Mouse (Mus musculus): ENCODE measurements around the gene 4930590J08Rik. TPM values are rescaled to one million over a fixed set of nuclear protein-coding genes. Genes with fewer than 3 reads are reported as not detected.

The 4930590J08Rik gene
- polyA plus RNA-seq (2012; rRNA removed; ENCODE audit: low replicate concordance) = 0.02 TPM in 1 of 2 replicates, not detected in the other

GRCm38 (mm10) chr6:91902509-91902908 is at the start of gene 4930590J08Rik:
TSS of gene 4930590J08Rik (plus strand) at chr6:91902809.

GRCm38 (mm10) chr6:91877885-91878651 is 24.5 kb upstream of the 4930590J08Rik start, which contains the start of gene Ccdc174:
TSS of gene Ccdc174 (plus strand) at chr6:91878053.

GRCm38 (mm10) chr6:91978371-91979300 is 76.0 kb downstream of the 4930590J08Rik start, which contains the start of gene Fgd5:
TSS of gene Fgd5 (plus strand) at chr6:91978878.

Other genes with a start within 250 kb of the 4930590J08Rik start
- 103 and 136 TPM in 2 replicates for gene Slc6a6, start 218.8 kb upstream of the 4930590J08Rik start, polyA plus RNA-seq (2012; rRNA removed; ENCODE audit: low replicate concordance)
- 0.51 and 1.1 TPM in 2 replicates for gene Grip2, start 75.6 kb upstream of the 4930590J08Rik start, polyA plus RNA-seq (2012; rRNA removed; ENCODE audit: low replicate concordance)
- gene Ccdc174, start 24.8 kb upstream of the 4930590J08Rik start, polyA plus RNA-seq (2012; rRNA removed; ENCODE audit: low replicate concordance) = 1.3 and 1.6 TPM in 2 replicates
- 1.6 and 2.6 TPM in 2 replicates for gene Fgd5, start 76.1 kb downstream of the 4930590J08Rik start, polyA plus RNA-seq (2012; rRNA removed; ENCODE audit: low replicate concordance)
- gene Nr2c2, start 188.6 kb downstream of the 4930590J08Rik start, polyA plus RNA-seq (2012; rRNA removed; ENCODE audit: low replicate concordance) = 4.8 and 7.4 TPM in 2 replicates